Mouse (Mus musculus) CD4-positive, CD25-positive, alpha-beta regulatory T cell, adult 2 months (primary cell): Measurements from ENCODE around the gene Pde10a.

Experiments
- DNase-seq: peaks from one replicate; pipeline ENCODE4 v3.0.0-alpha.2; 2012; ENCODE audit warnings: low read depth, low spot score

Gene Pde10a

GRCm38 (mm10) chr17:8800478-8801082, 275.4 kb downstream of the Pde10a start:
- peak; percentile 5 for DNase-seq

GRCm38 (mm10) chr17:8801083-8801854, 276.1 kb downstream of the Pde10a start:
- DNase-seq: peak; percentile 8

GRCm38 (mm10) chr17:8801855-8802104, 276.6 kb downstream of the Pde10a start:
- DNase-seq: no peak

- no peak for DNase-seq
Measured at GRCm38 (mm10) chr17:8802161-8802888, 277.2 kb downstream of the Pde10a start.

- no peak for DNase-seq
Measured at GRCm38 (mm10) chr17:8802889-8803799, 278.0 kb downstream of the Pde10a start.

- DNase-seq: peak; percentile 40
Measured at GRCm38 (mm10) chr17:8807345-8807744, 282.2 kb downstream of the Pde10a start.

- no peak for DNase-seq
Measured at GRCm38 (mm10) chr17:8809771-8810170, 284.6 kb downstream of the Pde10a start.

- no peak for DNase-seq
Measured at GRCm38 (mm10) chr17:8810201-8810600, 285.0 kb downstream of the Pde10a start.

GRCm38 (mm10) chr17:8812228-8812865, 287.2 kb downstream of the Pde10a start:
- no peak for DNase-seq

GRCm38 (mm10) chr17:8813773-8814491, 288.8 kb downstream of the Pde10a start:
- no peak for DNase-seq

- no peak for DNase-seq
Measured at GRCm38 (mm10) chr17:8815376-8815775, 290.2 kb downstream of the Pde10a start.

- DNase-seq: no peak
Measured at GRCm38 (mm10) chr17:8815864-8816263, 290.7 kb downstream of the Pde10a start.

- DNase-seq: no peak
Measured at GRCm38 (mm10) chr17:8818675-8819074, 293.5 kb downstream of the Pde10a start.

GRCm38 (mm10) chr17:8823548-8823947, 298.4 kb downstream of the Pde10a start:
- DNase-seq: no peak

- no peak for DNase-seq
Measured at GRCm38 (mm10) chr17:8827204-8827603, 302.0 kb downstream of the Pde10a start.

GRCm38 (mm10) chr17:8831001-8831400, 305.8 kb downstream of the Pde10a start:
- DNase-seq: no peak

- no peak for DNase-seq
Measured at GRCm38 (mm10) chr17:8836292-8836691, 311.1 kb downstream of the Pde10a start.

GRCm38 (mm10) chr17:8838252-8838651, 313.1 kb downstream of the Pde10a start:
- no peak for DNase-seq

- no peak for DNase-seq
Measured at GRCm38 (mm10) chr17:8839237-8840011, 314.3 kb downstream of the Pde10a start.

- DNase-seq: no peak
Measured at GRCm38 (mm10) chr17:8841094-8841493, 315.9 kb downstream of the Pde10a start.
